Mouse (Mus musculus): Measurements from ENCODE around the gene Msh4. TPM values are rescaled to one million over a fixed set of nuclear protein-coding genes. Genes with fewer than 3 reads are reported as not detected.

Gene Msh4
- total and polyA plus RNA-seq, 3 experiments, result 0.06 to 0.07 TPM; not detected in 1

DNA sequence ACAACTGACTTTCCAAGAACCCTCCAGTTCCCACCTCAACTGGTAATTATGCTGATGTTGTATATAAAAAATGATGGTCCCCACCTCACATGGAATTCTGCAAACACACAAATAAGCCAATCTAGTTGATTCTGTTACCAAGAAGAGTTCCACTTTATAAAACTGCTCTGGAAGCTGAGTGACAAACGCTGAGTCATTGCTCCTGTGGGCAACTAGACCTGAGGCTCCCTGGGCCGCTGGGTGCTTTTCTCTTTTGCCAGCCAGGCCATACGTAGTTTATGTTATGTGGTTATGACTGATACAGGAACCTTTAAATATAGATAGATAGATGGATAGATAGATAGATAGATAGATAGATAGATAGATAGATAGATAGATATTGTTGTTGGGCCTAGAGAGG lies 87.2 kb downstream of the Msh4 start:
- no peak overlapping the region for H3K4me3 ChIP-seq
- no peak overlapping the region for H3K9ac ChIP-seq (ENCODE audit: low read depth, low read length)
- TF ChIP-seq CTCF (IDR thresholded peaks at IDR 0.05) (no peak), POLR2A (IDR thresholded peaks at IDR 0.05; ENCODE audit: insufficient read depth, low read depth, low read length) (no peak), EP300 (IDR thresholded peaks at IDR 0.05; ENCODE audit: insufficient read depth, low read depth, low read length) (no peak)
- DNase-seq, result no peak
- H3K79me2 ChIP-seq (replicated peaks; ENCODE audit: control insufficient read depth, insufficient read depth, low read length), result no peaks in the 10 kb centered on the region
- no peak overlapping the region for H3K27ac ChIP-seq
- no peaks in the 10 kb centered on the region for H3K4me1 ChIP-seq (ENCODE audit: control insufficient read depth, insufficient read depth, low read length)
- WGBS, result 93% methylated on average over 3 of the region's 3 CpGs
- H3K27me3 ChIP-seq (ENCODE audit: control insufficient read depth, insufficient read depth, low read length), result no peaks in the 10 kb centered on the region
- no peaks in the 10 kb centered on the region for H3K36me3 ChIP-seq (ENCODE audit: control insufficient read depth, insufficient read depth, low read length)
- intact Hi-C loops (cut with DNase I), result no loop called here

DNA sequence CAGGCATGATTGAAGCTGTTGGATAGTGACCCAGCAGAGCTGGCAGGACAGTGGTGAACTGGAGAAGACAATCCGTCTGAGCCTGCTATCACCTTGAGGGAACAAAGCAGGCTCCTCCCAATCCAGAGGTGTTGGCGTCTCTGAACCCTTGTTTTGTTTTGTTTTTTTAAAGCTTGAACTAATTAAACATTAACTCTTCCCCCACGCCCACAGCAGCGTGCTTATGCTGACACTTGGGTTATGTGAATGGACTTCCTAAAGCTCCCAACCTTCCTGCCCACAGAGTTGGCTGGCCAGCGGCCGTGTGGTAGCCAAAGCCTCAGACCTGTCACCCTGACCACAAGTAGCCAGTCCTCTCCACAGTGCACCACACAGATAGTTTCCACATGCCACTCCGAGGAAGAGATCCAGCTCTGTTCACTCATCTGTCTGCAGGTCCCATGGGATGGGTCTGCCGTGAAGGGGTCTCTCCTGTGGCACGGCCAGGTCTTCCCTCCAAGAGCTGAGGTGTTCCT lies 88.5 kb downstream of the Msh4 start:
- Histone ChIP-seq H3K79me2 (replicated peaks; ENCODE audit: control insufficient read depth, insufficient read depth, low read length) (no peaks in the 10 kb centered on the region), H3K27ac (no peak overlapping the region), H3K27me3 (ENCODE audit: control insufficient read depth, insufficient read depth, low read length) (no peaks in the 10 kb centered on the region), H3K4me3 (no peak overlapping the region), H3K4me1 (ENCODE audit: control insufficient read depth, insufficient read depth, low read length) (no peaks in the 10 kb centered on the region), H3K9ac (ENCODE audit: low read depth, low read length) (no peak overlapping the region), H3K36me3 (ENCODE audit: control insufficient read depth, insufficient read depth, low read length) (no peaks in the 10 kb centered on the region)
- 85% methylated on average over 9 of the region's 9 CpGs for WGBS
- DNase-seq, result no peak
- TF ChIP-seq POLR2A (IDR thresholded peaks at IDR 0.05; ENCODE audit: insufficient read depth, low read depth, low read length), result no peak
- no peak for TF ChIP-seq CTCF (IDR thresholded peaks at IDR 0.05)
- no peak for TF ChIP-seq EP300 (IDR thresholded peaks at IDR 0.05; ENCODE audit: insufficient read depth, low read depth, low read length)
- intact Hi-C loops (cut with DNase I), result no loop called here

DNA sequence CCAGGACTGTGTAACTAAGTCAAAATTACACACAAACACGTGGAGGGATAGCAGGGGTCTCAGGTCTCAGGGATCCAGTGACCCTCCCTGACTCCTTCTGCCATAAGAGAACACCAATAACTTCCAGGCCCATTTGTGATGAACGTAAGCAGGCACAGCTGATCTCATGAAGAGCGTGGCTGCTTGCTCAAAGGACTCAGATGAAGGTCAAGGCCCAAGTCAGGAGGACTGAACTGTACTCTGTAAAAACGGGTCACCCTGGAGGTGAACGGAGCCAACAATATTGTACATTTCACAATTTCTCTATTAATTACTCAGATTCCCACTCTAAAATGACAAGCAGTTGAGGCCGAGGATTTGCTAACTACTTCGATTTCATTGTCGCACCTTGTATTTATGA lies 91.9 kb downstream of the Msh4 start:
- TF ChIP-seq POLR2A (IDR thresholded peaks at IDR 0.05; ENCODE audit: insufficient read depth, low read depth, low read length), result no peak
- no peak for TF ChIP-seq EP300 (IDR thresholded peaks at IDR 0.05; ENCODE audit: insufficient read depth, low read depth, low read length)
- TF ChIP-seq CTCF (IDR thresholded peaks at IDR 0.05), result no peak
- intact Hi-C loops (cut with DNase I), result no loop called here
- Histone ChIP-seq H3K4me3 (no peak overlapping the region), H3K79me2 (replicated peaks; ENCODE audit: control insufficient read depth, insufficient read depth, low read length) (no peaks in the 10 kb centered on the region), H3K27ac (no peak overlapping the region), H3K9ac (ENCODE audit: low read depth, low read length) (no peak overlapping the region), H3K27me3 (ENCODE audit: control insufficient read depth, insufficient read depth, low read length) (no peaks in the 10 kb centered on the region), H3K4me1 (ENCODE audit: control insufficient read depth, insufficient read depth, low read length) (no peaks in the 10 kb centered on the region), H3K36me3 (ENCODE audit: control insufficient read depth, insufficient read depth, low read length) (no peaks in the 10 kb centered on the region)
- DNase-seq, result no peak
- 92% methylated on average over 8 of the region's 8 CpGs for WGBS

DNA sequence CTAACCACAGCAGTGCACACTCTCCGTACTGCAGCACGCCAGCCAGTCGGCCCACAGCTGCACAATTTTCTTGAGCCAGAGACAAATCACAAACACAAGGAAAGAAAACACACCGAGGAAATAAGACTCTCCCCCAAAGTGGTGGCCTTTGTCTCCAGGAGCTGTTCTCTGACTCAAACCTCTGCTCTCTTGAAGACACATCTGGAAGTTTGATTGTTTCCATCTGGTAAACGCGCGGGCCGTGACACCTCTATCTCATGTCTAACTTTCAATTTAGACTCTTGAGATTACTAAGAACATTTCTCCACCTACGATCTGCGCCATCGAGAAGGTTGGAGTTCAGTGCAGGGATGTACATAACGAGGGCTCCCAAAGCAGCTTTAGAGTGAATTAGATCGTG lies 97.5 kb downstream of the Msh4 start:
- WGBS, result 65% methylated on average over 13 of the region's 13 CpGs

DNA sequence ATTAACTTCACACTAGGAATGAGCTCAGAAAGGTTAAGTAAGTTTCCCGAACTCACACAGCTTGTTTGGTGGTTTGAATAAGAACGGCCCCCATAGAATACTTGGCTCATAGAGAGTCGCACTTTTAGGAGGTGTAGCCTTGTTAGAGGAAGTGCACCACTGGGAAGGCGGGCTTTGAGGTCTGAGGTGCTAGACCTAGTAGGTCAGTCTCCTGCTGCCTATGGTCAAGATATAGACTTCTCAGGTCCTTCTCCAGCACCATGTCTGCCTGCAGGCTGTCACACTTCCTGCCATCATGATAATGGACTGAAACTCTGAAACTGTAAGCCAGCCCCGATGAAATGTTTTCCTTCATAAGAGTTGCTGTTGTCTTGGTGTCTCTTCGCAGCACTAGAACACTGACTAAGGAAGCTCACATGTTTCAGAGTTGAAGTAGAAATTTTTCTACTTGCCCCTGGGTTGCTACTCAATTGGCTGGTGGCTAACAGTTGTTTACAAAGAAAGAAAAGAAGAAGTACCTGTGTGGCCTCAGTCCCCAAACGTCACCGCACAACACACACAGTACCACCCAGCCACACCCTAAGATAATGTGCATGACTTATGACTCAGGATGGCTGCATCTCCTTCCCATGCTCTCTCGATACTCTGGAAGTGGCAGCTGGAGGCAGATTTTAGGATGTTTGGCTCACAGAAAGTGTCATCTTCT lies 98.3 kb downstream of the Msh4 start:
- no peak overlapping the region for H3K27ac ChIP-seq
- H3K4me3 ChIP-seq, result no peak overlapping the region
- intact Hi-C loops (cut with DNase I), result loop anchor here (5.0 kb wide), 1 partner anchor 40 kb away; no protein-coding TSS in a partner anchor
- TF ChIP-seq CTCF (IDR thresholded peaks at IDR 0.05) (no peak), EP300 (IDR thresholded peaks at IDR 0.05; ENCODE audit: insufficient read depth, low read depth, low read length) (no peak), POLR2A (IDR thresholded peaks at IDR 0.05; ENCODE audit: insufficient read depth, low read depth, low read length) (no peak)
- no peaks in the 10 kb centered on the region for H3K4me1 ChIP-seq (ENCODE audit: control insufficient read depth, insufficient read depth, low read length)
- DNase-seq, result no peak
- H3K36me3 ChIP-seq (ENCODE audit: control insufficient read depth, insufficient read depth, low read length), result no peaks in the 10 kb centered on the region
- no peaks in the 10 kb centered on the region for H3K79me2 ChIP-seq (replicated peaks; ENCODE audit: control insufficient read depth, insufficient read depth, low read length)
- H3K9ac ChIP-seq (ENCODE audit: low read depth, low read length), result no peak overlapping the region
- H3K27me3 ChIP-seq (ENCODE audit: control insufficient read depth, insufficient read depth, low read length), result no peaks in the 10 kb centered on the region
- 76% methylated on average over 9 of the region's 9 CpGs for WGBS

More for the DNA sequence above, 97.5 kb downstream of the Msh4 start:
- no peaks in the 10 kb centered on the region for H3K79me2 ChIP-seq (replicated peaks; ENCODE audit: control insufficient read depth, insufficient read depth, low read length)
- intact Hi-C loops (cut with DNase I), result loop anchor here (5.0 kb wide), 1 partner anchor 41 kb away; no protein-coding TSS in a partner anchor
- TF ChIP-seq CTCF (IDR thresholded peaks at IDR 0.05), result no peak
- no peak for TF ChIP-seq POLR2A (IDR thresholded peaks at IDR 0.05; ENCODE audit: insufficient read depth, low read depth, low read length)
- no peak for TF ChIP-seq EP300 (IDR thresholded peaks at IDR 0.05; ENCODE audit: insufficient read depth, low read depth, low read length)
- no peak overlapping the region for H3K9ac ChIP-seq (ENCODE audit: low read depth, low read length)
- H3K27ac ChIP-seq, result no peak overlapping the region
- H3K27me3 ChIP-seq (ENCODE audit: control insufficient read depth, insufficient read depth, low read length), result no peaks in the 10 kb centered on the region
- H3K36me3 ChIP-seq (ENCODE audit: control insufficient read depth, insufficient read depth, low read length), result no peaks in the 10 kb centered on the region
- H3K4me1 ChIP-seq (ENCODE audit: control insufficient read depth, insufficient read depth, low read length), result no peaks in the 10 kb centered on the region
- no peak for DNase-seq
- H3K4me3 ChIP-seq, result no peak overlapping the region

Other genes starting within 250 kb of the Msh4 start
- gene St6galnac3, start 181.0 kb downstream of the Msh4 start, total RNA-seq (2021), result 1 to 10 TPM; 4.9 to 5.2 TPM
- 2.2 and 4.7 TPM in 2 replicates for gene St6galnac3, start 181.0 kb downstream of the Msh4 start, polyA plus RNA-seq (2012; rRNA removed)
- not detected for gene Asb17, start 61.9 kb downstream of the Msh4 start, total RNA-seq (2021)
- gene Asb17, start 61.9 kb downstream of the Msh4 start, polyA plus RNA-seq (2012; rRNA removed), result not detected in 2 replicates
- 10 to 100 TPM; 81.8 to 98.2 TPM for gene Rabggtb, start 6.9 kb upstream of the Msh4 start, total RNA-seq (2021)
- 48.0 and 89.5 TPM in 2 replicates for gene Rabggtb, start 6.9 kb upstream of the Msh4 start, polyA plus RNA-seq (2012; rRNA removed)
- 1,000 to 10,000 TPM; 1,125 to 1,306 TPM for gene Acadm, start 38.5 kb upstream of the Msh4 start, total RNA-seq (2021)
- gene Acadm, start 38.5 kb upstream of the Msh4 start, polyA plus RNA-seq (2012; rRNA removed), result 480 and 876 TPM in 2 replicates
- under 1 TPM in 1 of 2 experiments, not detected in 1; 0.14 TPM for gene Slc44a5, start 67.3 kb upstream of the Msh4 start, total RNA-seq (2021)
- gene Slc44a5, start 67.3 kb upstream of the Msh4 start, polyA plus RNA-seq (2012; rRNA removed), result 0.25 and 0.76 TPM in 2 replicates

All from heart, adult 2 months (tissue).